Mouse (Mus musculus) kidney, embryonic 14.5 days (tissue): ENCODE data around the gene Olfr661. TPM values are rescaled to one million over a fixed set of nuclear protein-coding genes. Genes with fewer than 3 reads are reported as not detected.

ENCODE experiments used
- ATAC-seq: fragments of 200-750 bp; cut with Nextera tagmentation; 2 replicates; pipeline ENCODE4 v1.8.0; 2017; ENCODE audit warnings: moderate number of reproducible peaks, mild to moderate bottlenecking, moderate TSS enrichment, moderate library complexity; ENCODE audit not compliant: low FRiP score, low TSS enrichment
- H3K27ac ChIP-seq: fragments of 300-500 bp; sonication (generic); 2 replicates; pipeline ENCODE4 v1.5.1; 2014; ENCODE audit warnings: low read depth, mild to moderate bottlenecking, low read length, moderate library complexity, mixed read lengths
- H3K27me3 ChIP-seq: fragments of 300-500 bp; sonication (generic); 2 replicates; pipeline ENCODE4 v1.6.1; 2014; ENCODE audit warnings: mild to moderate bottlenecking, low read length; ENCODE audit not compliant: control insufficient read depth, insufficient read depth
- H3K36me3 ChIP-seq: fragments of 300-500 bp; sonication (generic); 2 replicates; pipeline ENCODE4 v1.6.1; 2014; ENCODE audit warnings: low read length, mixed read lengths; ENCODE audit not compliant: control insufficient read depth, insufficient read depth
- H3K4me1 ChIP-seq: fragments of 300-500 bp; sonication (generic); 2 replicates; pipeline ENCODE4 v1.6.1; 2014; ENCODE audit warnings: low read length, mixed read lengths; ENCODE audit not compliant: control insufficient read depth, insufficient read depth
- H3K4me2 ChIP-seq: fragments of 300-500 bp; sonication (generic); replicated peaks from 2 replicates; pipeline ENCODE4 v1.6.1; 2014; ENCODE audit warnings: low read depth, mild to moderate bottlenecking, low read length
- H3K4me3 ChIP-seq: fragments of 300-500 bp; sonication (generic); 2 replicates; pipeline ENCODE4 v1.5.1; 2014; ENCODE audit warnings: mild to moderate bottlenecking, low read length
- H3K9ac ChIP-seq: fragments of 300-500 bp; sonication (generic); 2 replicates; pipeline ENCODE4 v1.6.1; 2014; ENCODE audit warnings: low read depth, mild to moderate bottlenecking, low read length, moderate library complexity
- H3K9me3 ChIP-seq: fragments of 300-500 bp; sonication (generic); 2 replicates; pipeline ENCODE4 v1.6.1; 2016; ENCODE audit warnings: low read length; ENCODE audit not compliant: control insufficient read depth
- WGBS: fragments of 180-500 bp; shearing (Covaris S2); extraction: QIAGEN DNeasy Blood & Tissue Kit; methylation state at CpG from one replicate; pipeline ENCODE4 v1.1.7; 2014; 5-methylcytosine and 5-hydroxymethylcytosine counted together
- polyA plus RNA-seq: library from polyadenylated mRNA; unstranded; fragments of >200 nt; fragmentation: Nextera tagmentation; extraction: Ambion mirVana; gene quantifications from 2 replicates; pipeline ENCODE4 v1.2.1, GENCODE M21; 2014

The Olfr661 gene
- not detected in 2 replicates for polyA plus RNA-seq

- H3K27me3 ChIP-seq = no peaks in the 10 kb centered on the region
- H3K27ac ChIP-seq = no peak within 1 kb of the TSS
- no peak within 1 kb of the TSS for H3K9ac ChIP-seq
- no peak within 1 kb of the TSS for H3K4me2 ChIP-seq
- no peak within 1 kb of the TSS for H3K4me3 ChIP-seq
- no peaks in the 10 kb centered on the region for H3K9me3 ChIP-seq
- no peaks in the 10 kb centered on the region for H3K4me1 ChIP-seq
- WGBS = 91% methylated on average over 2 of the region's 2 CpGs
- ATAC-seq = no peak
- H3K36me3 ChIP-seq = no peaks in the 10 kb centered on the region
Observed at GRCm38 (mm10) chr7:104686201-104686600, at the start of gene Olfr661. Gene Olfr661, plus strand, starts transcription at chr7:104686501.

DNA sequence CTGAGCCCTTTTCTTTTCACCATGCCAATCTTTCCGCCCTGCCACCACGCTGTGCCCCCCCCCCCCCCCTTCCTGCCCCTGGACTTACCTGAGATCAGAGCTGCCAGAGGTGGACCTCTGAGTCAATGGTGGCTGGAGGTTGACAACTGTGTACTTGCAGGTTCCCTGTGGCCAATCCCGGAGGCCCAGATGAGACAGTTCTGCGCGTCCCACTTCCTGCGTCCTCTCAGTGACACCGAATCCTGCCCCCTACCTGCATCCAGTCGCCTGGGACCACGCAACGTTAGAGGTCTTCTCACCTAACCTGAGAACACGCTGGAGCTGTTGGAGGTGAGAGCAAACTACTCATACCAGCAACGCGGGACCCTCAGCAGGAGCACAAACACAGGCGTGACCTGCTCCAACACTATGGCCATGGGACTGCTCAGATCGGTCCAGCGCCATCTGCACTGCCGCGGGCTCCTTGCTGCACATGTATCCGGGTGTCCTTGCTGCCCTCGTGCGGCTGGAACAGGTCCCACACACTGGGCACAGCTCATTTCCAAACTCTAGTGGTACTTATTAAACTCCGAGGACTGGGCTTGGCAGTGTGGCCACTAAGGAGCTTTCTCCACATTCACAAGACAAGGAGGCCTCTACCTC lies 39.3 kb upstream of the Olfr661 start, which contains the start of gene Olfr658:
Olfr658 (minus strand) TSS at position 465 of the 642 bp plus-strand sequence.
- no peaks in the 10 kb centered on the region for H3K9me3 ChIP-seq
- WGBS = 30% methylated on average over 20 of the region's 22 CpGs
- H3K27ac ChIP-seq = no peak within 1 kb of the TSS
- H3K36me3 ChIP-seq = no peaks in the 10 kb centered on the region
- H3K9ac ChIP-seq = peak within 1 kb of the TSS; percentile 28; the same call in 1 of the 2 replicates
- H3K27me3 ChIP-seq = no peaks in the 10 kb centered on the region
- peak; percentile 95 for ATAC-seq
- peak within 1 kb of the TSS; percentile 23 for H3K4me3 ChIP-seq
- peak within 1 kb of the TSS; percentile 39 for H3K4me2 ChIP-seq
- no peaks in the 10 kb centered on the region for H3K4me1 ChIP-seq

DNA sequence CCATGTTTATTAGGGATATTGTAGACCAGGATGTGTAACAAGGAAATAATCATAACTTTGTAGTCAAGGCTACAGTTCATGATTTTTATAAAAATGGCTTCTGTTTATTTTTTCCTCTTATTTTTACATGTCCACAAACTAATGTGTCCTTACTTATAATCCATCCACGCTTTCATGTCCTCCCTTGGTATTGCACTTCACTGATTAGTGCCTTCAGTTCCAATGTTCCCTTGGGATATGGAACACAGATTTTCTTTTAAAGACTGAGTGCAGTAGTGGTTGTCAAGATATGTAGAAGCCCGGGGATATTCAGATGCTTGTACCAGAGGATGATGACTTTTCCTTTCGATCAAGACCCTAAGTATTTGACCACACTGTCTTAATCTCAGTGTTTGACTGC lies 19.8 kb upstream of the Olfr661 start, which contains the start of gene Olfr659:
Olfr659 (plus strand) TSS at position 301 of the 400 bp plus-strand sequence.
- Histone ChIP-seq H3K4me1 (no peaks in the 10 kb centered on the region), H3K36me3 (no peaks in the 10 kb centered on the region), H3K4me2 (no peak within 1 kb of the TSS), H3K27ac (no peak within 1 kb of the TSS), H3K9me3 (no peaks in the 10 kb centered on the region), H3K9ac (no peak within 1 kb of the TSS), H3K27me3 (no peaks in the 10 kb centered on the region), H3K4me3 (no peak within 1 kb of the TSS)
- 88% methylated on average over 3 of the region's 3 CpGs for WGBS
- ATAC-seq = no peak

Other genes with a start within 250 kb of the Olfr661 start
- gene Trim30a, start 221.3 kb upstream of the Olfr661 start, polyA plus RNA-seq = 1.0 and 1.3 TPM in 2 replicates
- 0.41 and 0.49 TPM in 2 replicates for gene Trim30d, start 178.7 kb upstream of the Olfr661 start, polyA plus RNA-seq
- gene Olfr651, start 136.4 kb upstream of the Olfr661 start, polyA plus RNA-seq = not detected in 2 replicates
- gene Olfr652, start 125.6 kb upstream of the Olfr661 start, polyA plus RNA-seq = not detected in 2 replicates
- gene Olfr653, start 109.2 kb upstream of the Olfr661 start, polyA plus RNA-seq = not detected in 2 replicates
- gene Olfr654, start 99.5 kb upstream of the Olfr661 start, polyA plus RNA-seq = not detected in 2 replicates
- not detected in 2 replicates for gene Olfr655, start 84.7 kb upstream of the Olfr661 start, polyA plus RNA-seq
- not detected in 2 replicates for gene Olfr656, start 72.5 kb upstream of the Olfr661 start, polyA plus RNA-seq
- gene Olfr657, start 61.7 kb upstream of the Olfr661 start, polyA plus RNA-seq = not detected in 2 replicates
- gene Olfr658, start 39.2 kb upstream of the Olfr661 start, polyA plus RNA-seq = not detected in 2 replicates
- not detected in 2 replicates for gene Olfr659, start 19.7 kb upstream of the Olfr661 start, polyA plus RNA-seq
- gene Usp17le, start 91.0 kb downstream of the Olfr661 start, polyA plus RNA-seq = not detected in 2 replicates
- gene Usp17lb, start 156.1 kb downstream of the Olfr661 start, polyA plus RNA-seq = not detected in 2 replicates
- gene Usp17la, start 170.5 kb downstream of the Olfr661 start, polyA plus RNA-seq = not detected in 2 replicates
- gene Olfr665, start 191.5 kb downstream of the Olfr661 start, polyA plus RNA-seq = not detected in 2 replicates
- not detected in 2 replicates for gene Olfr666, start 209.5 kb downstream of the Olfr661 start, polyA plus RNA-seq
- gene Olfr667, start 235.0 kb downstream of the Olfr661 start, polyA plus RNA-seq = not detected in 2 replicates
- not detected in 2 replicates for gene Olfr668, start 241.6 kb downstream of the Olfr661 start, polyA plus RNA-seq
- not detected in 2 replicates for gene Olfr669, start 247.7 kb downstream of the Olfr661 start, polyA plus RNA-seq